Mouse (Mus musculus) bone marrow, adult 2 months (tissue): ENCODE results near the gene Zfp605.

Source experiments
- CTCF ChIP-seq: fragments of 200-500 bp; IDR thresholded peaks from 2 replicates; pipeline ENCODE4 v1.5.1; 2011; ENCODE audit warnings: low read length, control low read depth; ENCODE audit not compliant: control insufficient read depth, insufficient read depth
- POLR2A ChIP-seq: fragments of 200-500 bp; IDR thresholded peaks from 2 replicates; pipeline ENCODE4 v1.6.1; 2011; ENCODE audit warnings: low read depth, mild to moderate bottlenecking, control low read depth, low read length, borderline replicate concordance; ENCODE audit not compliant: control insufficient read depth

- TF ChIP-seq POLR2A (no peak), CTCF (no peak)
Observed at GRCm38 (mm10) chr5:110101716-110102347, 8.1 kb upstream of the Zfp605 start.
